Mouse (Mus musculus) embryo, embryonic 11 days (tissue): ENCODE data around the gene Cdk15.

Source experiments
- DNase-seq: peaks from one replicate; pipeline ENCODE4 v3.0.0-alpha.2; 2015

Gene Cdk15

DNA sequence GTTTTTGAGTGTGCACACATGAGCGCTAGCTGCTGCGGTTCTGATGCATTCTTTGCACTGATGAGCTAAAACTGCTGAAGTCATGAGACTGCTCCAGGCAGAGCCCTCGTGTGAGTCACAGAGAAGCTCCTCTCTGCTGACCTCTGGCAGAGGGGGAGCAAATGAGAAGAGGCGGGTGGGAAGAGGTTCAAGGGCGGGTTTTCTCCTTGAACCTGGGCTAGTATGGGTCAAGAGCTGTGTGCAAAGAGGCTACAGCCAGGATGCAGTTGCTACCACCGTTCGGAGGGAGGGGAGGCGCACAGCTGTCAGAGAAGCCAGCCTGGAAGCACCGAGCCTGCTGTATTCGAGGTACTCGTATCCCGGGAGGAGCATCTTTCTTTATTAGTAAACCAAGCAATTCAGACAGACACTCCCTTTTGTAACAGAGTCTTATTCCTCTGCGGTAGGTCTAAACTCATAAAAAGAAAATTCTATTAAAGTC is at the start of gene Cdk15:
Gene Cdk15 (plus strand): TSS at position 156 of the 481 bp plus-strand sequence.
- peak; percentile 59 for DNase-seq

DNA sequence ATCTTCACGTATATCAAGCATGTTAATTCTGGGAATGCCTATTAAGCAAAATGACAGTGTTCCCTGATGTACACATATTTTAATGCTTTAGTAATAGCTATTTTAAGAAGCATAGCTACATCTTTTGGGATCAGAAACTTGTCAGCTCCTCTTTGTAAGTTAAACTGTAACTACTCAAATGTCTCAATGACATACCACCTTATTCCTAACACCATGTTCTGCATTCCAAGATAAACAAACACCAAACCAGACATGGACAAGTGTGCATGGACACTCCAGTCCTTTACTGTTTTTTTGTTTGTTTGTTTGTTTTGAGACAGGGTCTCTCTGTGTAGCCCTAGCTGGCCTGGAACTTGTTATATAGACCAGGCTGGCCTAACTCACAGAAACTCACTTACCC is 48.4 kb upstream of the Cdk15 start:
- no peak for DNase-seq

DNA sequence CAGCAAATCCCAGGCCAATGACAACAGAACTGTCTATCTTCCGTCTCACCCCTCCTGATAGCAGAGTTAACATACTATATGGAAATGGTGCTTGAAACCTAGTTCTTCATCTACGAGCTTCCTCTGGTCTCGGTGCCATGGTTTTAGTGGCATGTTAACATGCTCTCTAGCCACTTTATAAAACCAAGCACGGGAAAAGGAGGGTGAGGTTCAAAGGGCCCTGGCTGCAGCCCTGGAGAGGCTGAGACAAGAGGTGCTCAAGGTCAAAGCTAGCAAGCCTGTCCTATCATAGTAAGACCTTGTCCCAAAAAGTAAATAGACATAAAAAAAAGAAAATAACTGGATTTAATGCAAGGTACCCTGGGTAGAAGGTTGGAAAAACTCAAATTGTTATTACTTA is 45.1 kb upstream of the Cdk15 start:
- DNase-seq, result no peak

DNA sequence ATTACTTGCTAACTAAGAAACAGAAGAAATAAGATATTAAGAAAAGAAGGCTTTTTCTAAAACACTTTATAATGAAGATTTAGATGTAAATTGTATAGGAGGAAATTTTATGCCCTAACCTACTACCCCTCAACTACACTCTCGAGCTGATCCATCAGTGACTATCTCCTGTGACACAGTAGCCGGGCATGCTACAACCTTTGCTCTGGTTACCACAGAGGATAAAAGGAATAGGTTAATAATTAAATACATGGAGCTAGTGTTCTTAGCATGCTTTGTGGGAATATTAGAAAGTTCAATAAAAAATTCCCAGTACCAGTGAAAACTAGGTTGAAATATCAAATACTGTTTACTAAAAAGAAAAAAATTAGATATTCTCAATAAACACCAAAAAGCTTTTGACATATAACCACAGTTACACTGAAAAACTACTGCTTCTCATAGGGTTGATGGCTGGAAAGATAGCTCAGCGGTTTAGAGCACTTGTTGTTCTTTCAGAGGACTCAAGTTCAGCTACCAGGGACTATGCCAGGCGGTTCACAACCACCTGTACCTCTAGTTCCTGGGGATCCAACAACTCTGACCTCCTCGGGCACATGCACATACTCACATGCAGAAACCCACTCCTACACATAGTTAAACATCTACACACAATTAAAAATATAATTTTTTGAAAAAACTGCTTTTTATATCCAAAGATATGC is 44.5 kb upstream of the Cdk15 start:
- no peak for DNase-seq

DNA sequence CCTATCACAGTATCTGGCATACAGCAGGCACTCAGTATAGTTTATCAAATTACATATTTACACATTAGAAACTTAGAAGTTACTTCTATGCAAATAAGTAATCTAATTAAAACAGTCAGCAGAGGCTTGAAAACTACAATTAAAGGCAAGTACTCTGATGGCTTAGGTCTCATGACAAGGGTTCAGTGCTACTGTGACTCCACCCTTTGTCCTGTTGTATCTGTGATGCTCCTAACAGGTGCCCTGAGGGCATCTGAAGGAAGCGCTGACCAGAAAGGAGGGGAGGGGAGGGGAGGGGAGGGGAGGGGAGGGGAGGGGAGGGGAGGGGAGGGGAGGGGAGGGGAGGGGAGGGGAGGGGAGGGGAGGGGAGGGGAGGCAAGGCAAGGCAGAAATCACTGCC is 43.8 kb upstream of the Cdk15 start:
- DNase-seq, result no peak

DNA sequence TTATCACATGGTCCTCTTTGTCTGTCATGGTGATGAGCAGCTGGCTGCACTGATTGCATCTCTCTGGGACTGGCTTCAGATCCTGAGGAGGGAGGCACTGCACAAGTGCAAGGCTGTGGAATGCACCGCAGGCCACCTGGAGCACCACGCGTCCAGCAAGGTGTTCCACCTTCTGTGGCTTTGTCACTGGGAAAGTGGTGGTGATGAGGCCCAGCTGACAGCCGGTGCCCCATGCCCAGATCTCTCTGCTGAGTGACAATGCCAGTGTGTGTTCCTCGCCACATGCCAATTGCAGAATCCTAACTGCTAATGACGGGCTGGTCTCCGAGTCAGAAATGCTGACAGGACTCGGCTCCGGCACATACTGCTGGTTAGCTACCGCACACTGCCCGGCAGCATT is 41.3 kb upstream of the Cdk15 start:
- no peak for DNase-seq

DNA sequence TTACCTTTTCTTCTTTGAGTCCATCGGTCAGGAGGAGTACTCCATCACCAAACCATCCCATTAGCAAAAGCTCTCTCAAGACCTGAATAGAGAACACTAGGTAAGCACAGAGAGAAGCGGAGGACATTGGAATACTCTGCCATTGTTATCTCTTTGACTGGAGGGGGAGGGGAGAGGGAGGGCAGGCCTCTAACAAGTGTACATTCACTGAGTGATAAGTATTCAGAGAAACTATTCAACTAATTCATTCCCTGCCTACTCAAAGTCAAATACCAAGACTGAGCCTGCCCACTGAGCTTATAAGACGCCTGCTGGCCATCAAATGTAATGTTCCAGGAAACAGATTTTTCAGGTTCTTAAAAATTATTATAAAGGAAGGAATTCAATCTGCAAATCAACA is 36.3 kb upstream of the Cdk15 start:
- peak; percentile 7 for DNase-seq

DNA sequence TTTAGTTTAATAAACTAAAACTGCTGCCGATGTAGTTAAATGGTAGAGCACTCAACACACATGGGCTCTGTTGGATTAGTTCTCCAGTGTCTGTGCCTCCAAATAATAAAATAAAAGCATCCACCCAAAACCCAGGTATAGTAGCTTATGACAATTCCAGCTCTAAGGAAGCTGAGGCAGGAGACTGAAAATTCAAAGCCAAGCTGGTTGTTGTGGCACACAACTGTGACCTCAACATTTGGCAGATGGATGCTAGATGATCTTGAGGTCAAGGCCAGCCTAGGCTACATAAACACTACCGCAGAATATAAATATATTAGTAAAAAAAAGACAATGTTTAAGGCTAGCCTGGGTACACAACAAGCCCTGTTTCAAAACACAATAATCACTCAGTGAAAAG is 35.1 kb upstream of the Cdk15 start:
- DNase-seq, result no peak

DNA sequence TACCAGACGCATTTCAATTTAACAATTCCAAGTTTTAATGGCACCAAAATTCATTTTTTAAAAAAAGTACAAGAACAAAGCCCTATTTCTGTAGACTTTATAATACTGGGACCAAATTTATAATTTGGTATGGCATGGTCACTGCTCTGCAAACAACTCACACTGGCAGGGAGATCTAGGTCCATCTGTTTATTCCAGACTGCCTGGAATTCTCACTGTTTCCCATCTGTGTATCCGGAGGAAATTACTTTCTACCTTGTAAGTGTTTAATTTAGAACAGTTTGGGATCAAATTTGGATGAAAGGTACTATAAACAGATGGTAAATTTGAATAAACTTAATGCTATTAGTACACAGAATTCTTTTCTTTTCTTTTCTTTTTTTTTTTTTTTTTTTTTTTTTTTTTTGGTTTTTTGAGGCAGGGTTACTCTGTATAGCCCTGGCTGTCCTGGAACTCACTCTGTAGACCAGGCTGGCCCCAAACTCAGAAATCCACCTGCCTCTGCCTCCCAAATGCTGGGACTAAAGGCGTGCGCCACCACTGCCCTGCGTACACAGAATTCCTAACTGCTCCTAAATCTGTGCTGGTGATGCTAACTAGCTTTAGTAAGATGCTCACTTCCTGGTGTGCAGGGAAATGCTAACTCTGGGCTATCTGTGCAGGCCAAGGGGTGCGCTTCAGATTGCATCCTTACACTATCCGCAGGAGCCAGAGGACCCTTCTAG is 34.4 kb upstream of the Cdk15 start:
- DNase-seq, result no peak

DNA sequence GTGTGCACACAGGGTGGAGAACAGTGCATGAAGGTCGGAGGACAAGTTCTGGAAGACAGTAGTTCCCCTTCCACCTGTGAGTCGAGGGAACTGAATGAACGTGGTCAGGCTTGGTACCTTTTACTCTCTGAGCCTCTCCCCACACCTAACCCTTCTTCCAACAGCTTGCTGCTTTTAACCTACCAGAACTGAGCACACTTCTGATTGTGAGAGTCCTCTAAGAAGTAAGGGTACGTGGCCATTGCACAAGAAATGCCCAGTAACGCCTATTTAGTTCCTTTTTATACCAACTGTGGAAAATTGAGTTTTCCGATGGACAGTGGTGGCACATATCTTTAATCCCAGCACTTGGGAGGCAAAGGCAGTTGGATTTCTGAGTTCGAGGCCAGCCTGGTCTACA is 28.2 kb upstream of the Cdk15 start:
- DNase-seq, result no peak

DNA sequence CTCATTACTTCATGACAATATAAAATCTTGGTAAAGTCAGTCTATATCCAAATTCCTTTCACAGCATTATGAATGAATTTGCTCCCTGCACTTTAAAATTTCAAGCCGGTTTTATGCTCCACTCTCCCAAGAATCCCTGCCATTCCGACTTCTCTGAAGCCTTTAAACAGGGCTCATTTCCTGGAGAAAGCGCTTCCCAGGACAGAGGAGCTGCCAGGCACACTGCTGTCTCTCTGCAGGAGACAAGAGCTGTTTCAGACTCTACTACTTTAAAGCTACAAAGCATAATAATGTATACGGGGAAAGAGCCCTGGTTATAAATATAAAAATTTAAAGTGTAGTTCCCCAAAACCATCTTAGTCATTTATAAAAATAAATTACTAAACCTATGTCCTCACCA is 27.5 kb upstream of the Cdk15 start:
- DNase-seq, result no peak

DNA sequence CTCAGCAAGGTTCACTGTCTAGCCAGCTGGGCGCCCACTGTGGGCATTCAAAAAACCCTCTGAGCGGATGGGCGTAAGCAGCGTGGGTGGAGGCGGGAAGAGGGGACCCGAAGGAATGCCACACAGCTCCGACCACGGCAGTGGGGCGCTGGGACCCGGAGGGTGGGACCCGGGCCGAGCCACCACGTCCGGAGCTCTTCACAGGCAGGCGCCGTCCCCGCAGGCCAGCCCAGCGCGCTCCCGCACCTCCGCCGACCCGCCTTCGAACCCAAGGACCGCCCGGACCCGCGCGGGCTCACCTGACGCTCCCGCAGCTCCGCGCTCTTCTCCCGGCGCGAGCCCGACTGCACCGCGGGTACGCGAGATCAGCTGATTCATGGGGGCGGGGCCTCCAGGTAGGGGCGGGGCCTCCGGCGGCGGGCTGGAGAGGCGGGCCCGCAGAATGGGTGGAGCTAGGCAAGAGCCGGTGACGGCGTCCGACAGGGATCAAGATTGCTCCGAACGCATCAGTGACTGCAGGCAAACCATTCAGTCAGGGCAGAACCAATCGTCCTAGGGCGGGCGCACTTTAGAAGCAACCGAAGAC is 19.8 kb upstream of the Cdk15 start, which contains the start of gene Als2:
Gene Als2 (minus strand): TSS at position 376 of the 586 bp plus-strand sequence.
- peak; percentile 98 for DNase-seq

DNA sequence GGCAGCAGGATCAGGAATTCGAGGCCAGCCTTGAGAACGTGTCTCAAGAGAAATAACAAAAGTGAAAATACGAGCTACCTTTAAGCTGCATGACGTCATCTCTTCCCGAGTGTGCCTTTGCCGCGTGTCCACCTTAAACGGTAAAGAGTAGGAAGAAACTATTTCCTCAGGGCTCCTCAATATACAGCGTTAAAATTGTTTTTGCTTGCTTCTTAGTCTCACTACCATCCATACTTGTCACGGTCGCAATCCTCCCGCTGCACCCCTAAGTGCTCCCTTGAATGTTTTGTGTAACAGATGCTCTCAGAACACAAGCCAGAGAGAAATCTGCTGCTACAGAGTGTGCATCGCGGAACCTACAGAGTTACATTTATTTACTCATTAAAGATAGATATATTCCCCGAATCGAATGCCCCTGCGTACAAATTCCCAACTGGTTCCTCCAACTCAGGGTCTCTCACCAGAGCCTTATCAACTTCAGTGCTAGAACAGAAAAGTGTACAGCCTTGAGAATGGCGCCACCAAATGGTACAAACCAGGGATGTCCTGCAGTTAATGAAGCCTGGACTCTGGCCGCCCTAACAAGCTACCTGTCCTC is 19.0 kb upstream of the Cdk15 start:
- DNase-seq, result peak; percentile 82

DNA sequence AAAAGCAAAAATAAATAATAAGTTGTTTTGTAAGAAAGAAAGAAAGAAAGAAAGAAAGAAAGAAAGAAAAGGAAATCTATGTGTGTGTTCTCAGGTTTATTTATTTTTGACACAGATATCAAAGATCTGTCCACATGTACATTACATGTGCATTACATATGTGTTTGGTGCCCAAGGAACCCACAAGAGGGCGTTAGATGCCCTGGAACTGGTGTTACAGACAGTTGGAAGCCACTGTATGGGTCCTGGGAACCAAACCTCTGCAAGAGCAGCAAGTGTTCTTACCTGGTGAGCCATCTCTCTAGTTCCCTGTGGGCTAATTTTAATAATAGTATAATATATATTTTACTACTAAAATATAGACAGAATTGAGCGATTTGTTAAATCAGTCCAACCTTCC is 12.9 kb upstream of the Cdk15 start:
- DNase-seq, result no peak

DNA sequence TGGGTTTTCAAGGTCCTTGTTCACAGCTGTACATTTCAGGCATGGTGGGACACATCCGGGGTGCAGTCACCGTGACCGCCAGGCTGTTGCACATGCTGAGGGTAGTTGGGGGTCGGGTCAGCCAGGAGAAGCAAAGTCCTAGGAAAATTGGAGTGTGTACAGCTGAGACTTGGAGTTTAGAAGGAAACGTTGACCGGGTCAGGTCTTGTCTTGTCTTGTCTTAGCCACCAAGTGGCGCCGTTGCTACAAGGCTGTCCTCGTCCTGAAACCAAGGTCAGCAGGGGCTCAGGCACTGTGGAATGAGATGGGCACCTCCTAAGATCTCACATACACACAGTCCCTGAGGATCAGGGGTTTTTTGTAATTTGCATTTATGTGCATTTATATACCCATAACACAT is 9.1 kb upstream of the Cdk15 start:
- DNase-seq, result peak; percentile 88

DNA sequence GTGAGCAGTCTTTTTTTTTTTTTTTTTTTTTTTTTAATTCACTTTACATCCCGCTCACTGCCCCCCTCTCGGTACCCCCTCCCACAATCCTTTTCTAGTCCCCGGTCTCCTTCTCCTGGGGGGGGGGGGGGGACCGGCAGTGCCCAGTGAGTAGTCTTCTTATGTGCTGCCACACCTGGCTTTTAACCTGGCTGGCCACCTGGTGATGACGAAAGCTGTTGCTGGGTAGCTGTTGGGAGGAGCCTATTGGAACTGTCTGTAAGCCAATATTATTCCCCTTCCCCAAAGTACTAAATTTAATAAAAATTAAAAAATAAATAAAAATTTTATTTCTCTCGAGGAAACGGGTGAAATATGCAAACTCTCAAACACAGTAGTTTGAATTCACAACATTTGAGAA is 3.9 kb upstream of the Cdk15 start:
- no peak for DNase-seq

DNA sequence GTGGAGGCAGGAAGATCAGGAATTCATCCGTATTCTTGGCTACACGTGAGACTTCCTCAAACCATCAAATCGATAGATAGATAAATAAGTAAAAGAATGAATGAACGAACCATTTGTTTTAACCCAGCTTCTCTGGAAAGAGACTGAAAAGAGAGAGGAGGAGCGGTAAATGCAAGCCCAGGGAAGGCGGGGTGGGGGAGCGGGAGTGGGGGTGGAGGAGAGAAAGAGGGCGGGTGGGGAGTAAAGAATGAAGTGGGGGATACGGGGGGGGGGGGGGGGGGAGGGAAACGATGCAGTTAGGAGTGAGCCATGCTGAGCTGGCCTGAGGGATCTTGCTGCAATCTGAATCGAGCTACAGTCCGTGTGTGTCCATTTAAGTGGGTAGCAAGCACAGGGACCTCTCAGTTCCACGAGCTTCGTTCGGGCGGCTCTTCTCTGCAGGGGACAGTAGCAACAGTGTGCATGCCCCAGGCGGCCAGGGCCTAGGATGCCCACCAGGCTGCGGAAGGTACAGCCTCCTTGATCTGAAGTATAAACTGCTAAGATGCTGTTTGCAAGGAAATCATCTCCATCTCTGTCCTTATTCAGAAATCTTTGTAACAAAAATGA is 3.3 kb upstream of the Cdk15 start:
- peak; percentile 47 for DNase-seq

DNA sequence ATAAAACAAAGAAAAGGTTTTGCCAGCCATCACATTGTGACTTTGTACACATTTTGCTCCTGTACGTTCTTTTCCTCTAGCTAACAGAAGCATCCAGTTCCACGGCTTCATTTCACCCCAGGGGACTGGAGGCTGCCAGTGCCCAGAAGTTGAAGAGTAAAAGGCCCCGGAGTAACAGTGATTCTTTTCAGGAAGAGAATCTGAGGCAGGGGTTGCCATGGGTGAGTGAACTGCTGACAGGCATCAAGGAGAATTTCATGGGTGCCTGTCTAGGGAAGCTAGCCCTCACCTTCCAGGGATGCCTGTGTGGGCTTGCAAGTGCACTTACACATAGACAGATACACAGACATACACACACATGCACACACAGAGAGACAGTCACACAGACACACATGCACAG is 1.0 kb downstream of the Cdk15 start:
- peak; percentile 46 for DNase-seq

DNA sequence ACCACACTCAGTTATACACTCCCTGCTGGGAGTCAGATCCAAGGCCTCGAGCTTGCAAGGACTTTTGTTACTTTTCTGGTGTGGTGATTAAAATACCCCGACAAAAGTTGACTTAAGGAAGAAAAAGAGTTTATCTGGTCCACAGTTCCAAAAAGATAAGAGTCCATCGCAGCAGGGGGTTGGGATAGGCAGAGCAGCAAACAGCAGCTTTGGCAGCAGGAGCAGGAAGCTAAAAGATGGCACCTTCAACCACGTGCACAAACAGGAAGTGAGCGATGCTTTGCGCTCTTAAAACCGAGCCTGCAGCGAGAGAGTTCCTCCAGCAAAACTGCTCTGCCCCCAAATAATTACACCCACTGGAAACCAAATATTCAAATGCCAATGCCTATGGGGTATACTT is 12.2 kb downstream of the Cdk15 start:
- no peak for DNase-seq

DNA sequence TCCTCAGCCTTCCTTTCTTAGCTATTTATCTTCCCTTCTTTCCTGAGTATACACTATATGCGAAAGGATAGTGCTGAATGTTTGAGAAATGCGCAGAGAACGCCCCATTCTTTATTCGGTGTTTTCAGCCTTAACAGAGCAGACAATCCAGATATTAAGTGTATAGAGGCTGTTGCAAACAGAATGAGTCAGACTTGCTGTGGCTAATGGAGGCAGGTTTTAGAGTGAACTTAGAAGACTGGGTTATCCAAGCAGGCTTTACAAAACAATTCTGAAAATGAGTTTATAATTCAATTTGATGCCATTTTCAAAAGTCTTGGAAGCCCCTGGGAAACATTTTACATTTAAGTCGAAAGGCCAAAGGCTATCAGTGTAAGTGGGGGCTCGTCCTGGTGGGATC is 12.8 kb downstream of the Cdk15 start:
- DNase-seq, result no peak

DNA sequence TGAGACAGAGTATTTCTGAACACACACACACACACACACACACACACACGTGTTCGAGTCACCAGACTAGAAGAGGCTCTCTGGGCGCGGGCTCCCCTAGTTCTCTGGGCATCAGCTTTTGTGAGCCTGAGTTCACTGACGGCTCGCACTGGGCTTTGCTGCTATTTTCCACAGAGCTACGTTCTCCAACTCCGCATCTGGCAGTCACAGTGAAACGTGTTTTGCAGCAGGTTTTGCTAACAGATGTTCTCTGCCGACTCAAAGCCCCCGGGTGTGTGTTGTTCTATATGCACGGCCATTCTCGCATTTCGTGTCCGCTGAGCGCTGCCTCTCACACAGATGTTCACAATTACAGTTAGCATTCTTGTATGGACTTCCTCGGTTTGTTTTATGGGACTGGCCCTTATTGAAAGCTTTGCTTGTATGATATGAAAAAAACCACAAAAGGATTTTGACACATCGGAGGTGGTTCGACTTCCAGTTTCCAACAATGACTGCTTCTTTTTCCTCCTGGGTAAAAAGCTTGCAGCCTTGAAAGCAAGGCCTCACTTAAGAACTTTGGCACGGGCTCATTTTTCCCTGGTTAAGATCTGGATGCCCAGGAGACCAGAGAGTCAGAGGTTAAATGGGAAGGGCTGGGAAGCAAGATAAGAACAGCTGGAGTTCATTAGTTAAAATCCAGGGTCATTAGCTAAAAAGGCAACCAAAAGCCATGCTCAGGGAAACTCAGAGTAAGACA is 13.4 kb downstream of the Cdk15 start:
- DNase-seq, result peak; percentile 87

DNA sequence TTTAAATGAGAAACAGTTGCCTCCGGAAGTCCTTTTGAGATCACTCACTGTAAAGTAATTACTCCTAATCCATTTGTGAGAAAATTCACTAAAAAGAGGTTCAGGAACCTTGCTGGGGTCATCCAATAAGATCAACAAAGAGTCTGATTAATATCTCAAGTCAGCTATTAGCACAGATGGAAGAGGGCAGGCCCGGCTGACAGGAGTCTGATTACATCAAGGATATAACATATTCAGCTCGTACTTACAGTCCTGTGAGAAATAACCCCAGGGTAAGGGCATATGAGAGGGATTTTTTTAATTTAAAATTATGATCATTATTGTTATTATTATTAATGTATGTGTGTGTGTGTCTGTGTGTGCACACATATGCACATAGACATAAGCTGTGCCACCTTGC is 15.5 kb downstream of the Cdk15 start:
- no peak for DNase-seq

DNA sequence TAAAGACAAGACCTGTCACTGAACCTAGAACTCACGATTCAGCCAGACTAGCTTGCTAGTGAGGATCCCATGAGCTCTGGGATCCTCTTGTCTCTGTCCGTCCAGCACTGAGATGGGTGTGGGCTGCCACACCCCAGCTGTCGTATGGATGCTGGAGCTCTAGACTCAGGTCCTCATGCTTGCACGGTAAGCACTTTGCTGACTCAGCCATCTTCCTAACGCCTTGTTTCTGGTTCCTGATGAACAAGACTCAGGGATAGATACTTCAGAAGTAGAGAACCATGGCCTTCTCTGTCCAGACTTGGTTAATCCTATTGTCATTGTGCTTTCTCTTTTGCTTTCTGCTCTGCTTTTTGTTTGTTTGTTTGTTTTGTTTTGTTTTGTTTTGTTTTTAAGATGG is 29.2 kb downstream of the Cdk15 start:
- no peak for DNase-seq
